Mouse (Mus musculus): ENCODE measurements around the gene 2700049A03Rik.

Gene 2700049A03Rik

GRCm38 (mm10) chr12:71269367-71269766 is 132.7 kb downstream of the 2700049A03Rik start:
- DNase-seq (ENCODE audit: low spot score) = no peak

- DNase-seq (ENCODE audit: low spot score) = no peak
Observed at GRCm38 (mm10) chr12:71271131-71271530, 134.5 kb downstream of the 2700049A03Rik start.

- DNase-seq (ENCODE audit: low spot score) = no peak
Observed at GRCm38 (mm10) chr12:71274519-71275237, 138.0 kb downstream of the 2700049A03Rik start.

DNA sequence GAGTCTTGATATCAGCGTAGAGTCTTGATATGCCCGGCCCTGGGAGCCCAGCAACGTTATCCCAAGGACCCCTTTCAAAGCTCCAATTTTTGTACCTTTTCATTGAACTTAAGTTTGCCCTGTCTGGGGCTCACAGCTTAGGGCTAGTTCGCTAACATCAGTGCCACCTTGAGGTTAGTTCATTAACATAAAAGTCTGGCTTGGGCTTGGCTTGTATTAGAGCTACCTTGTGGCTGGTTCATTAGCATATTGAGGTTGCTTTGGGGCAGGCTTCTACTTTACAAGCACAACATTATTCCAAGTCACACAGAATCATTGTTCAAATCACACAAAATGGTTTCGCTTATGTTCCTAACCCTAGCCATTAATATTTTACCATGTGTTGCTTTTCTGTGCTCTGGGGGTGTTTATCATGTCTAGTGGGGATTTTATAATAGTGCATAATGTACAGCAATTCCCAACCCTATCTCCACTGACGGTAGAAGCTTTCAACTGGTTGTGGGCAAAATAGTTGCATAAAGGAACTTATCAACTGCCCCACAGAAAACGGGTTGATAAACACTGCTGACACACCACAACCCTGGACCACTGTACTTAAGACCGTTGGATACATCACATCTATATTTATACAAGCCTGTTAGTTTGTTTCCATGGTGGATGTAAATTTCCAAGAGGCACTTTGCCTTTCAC is 139.4 kb downstream of the 2700049A03Rik start:
- DNase-seq (ENCODE audit: low spot score) = no peak

DNA sequence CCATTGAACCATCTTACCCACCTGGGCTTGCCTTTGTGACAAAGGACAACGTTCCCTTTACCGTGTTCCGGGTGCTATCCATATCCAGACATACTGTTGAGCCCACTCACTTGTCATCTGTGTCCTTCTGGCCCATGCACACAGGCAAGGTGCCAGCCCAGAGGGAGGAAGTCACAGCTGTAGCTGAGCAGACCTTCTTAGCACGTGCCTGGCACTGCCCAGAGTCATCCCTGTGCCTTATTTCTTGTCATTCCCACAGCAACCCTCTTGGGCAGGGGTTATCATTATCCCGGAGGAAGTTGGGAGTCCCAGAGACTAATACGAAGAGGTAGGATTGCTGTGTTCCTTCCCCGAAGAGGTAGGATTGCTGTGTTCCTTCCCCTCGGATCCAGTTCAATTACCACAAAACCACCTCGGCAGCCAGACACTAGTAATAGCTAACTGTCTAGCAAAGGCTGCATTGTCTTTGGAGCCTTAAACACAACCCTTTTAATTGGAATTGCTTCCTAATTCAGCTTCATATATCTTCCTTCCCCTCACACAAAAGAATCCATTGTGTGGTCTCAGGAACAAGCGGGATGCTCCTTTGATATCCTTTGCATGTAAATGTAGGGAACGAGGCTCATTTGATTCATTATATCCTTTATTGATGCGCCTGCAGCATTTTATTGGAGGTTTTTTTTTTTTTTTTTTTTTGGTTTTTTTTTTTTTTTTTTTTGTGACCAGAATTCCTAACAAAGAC is 143.0 kb downstream of the 2700049A03Rik start:
- no peak for DNase-seq (ENCODE audit: low spot score)

DNA sequence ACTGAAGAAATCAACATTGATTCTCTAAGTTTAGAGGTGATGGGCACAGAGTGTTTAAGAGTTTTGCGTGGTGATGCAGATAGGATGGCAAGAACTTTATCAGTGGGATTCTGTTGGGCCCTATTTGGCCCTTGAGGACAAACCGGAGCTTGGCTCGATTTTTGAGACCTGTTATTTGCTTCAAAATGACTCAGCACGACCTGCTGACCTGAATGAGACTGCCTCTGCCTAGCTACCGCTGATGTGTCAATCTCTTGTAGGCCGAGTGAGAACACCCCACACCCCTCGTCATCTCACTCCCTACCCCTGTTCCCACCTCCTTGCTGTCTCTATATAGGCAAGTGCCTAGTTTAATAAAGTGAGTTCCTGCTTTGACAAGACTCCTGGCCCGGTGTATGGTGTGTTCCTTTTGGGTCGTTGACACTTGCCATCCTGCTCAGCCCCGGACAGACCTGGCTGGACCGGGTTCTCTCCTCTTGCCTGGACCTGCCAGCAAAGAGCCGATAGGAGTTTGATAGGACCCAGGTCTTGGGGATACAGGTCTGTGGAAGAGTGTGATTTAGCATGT is 144.6 kb downstream of the 2700049A03Rik start:
- DNase-seq (ENCODE audit: low spot score) = no peak

GRCm38 (mm10) chr12:71285399-71285798 is 148.8 kb downstream of the 2700049A03Rik start:
- DNase-seq (ENCODE audit: low spot score) = no peak

GRCm38 (mm10) chr12:71290460-71290859 is 153.8 kb downstream of the 2700049A03Rik start:
- DNase-seq (ENCODE audit: low spot score) = no peak

Data from ovary, postnatal 14 days (tissue).